Mouse (Mus musculus) layer of hippocampus, adult 6 months (tissue): ENCODE data around the gene Gm20388. TPM values are rescaled to one million over a fixed set of nuclear protein-coding genes. Genes with fewer than 3 reads are reported as not detected.

Experiments
- long read RNA-seq, 2 experiments: library from polyadenylated mRNA; unstranded; transcript quantifications; one replicate each; pipeline ENCODE4 v2.0.0; 2019 to 2020
- polyA plus RNA-seq: library from polyadenylated mRNA; unstranded; fragments of <200 nt; fragmentation: Nextera tagmentation; gene quantifications from 2 replicates; pipeline ENCODE4 v1.2.3, GENCODE M21; 2021

The Gm20388 gene
- 3.1 and 5.9 TPM in 2 replicates for polyA plus RNA-seq
- long read RNA-seq, experiment 1, partial matches to known transcripts, result 0 of 40 reads
- long read RNA-seq, experiment 1, other reads (novel, unspliced or antisense), result 40 of 40 reads
- long read RNA-seq, experiment 2, partial matches to known transcripts, result 17 of 148 reads
- long read RNA-seq, experiment 2, other reads (novel, unspliced or antisense), result 131 of 148 reads

GRCm38 (mm10) chr8:119910547-119911257 is at the start of gene Gm20388:
Gene Gm20388 (plus strand): TSS chr8:119910841.

GRCm38 (mm10) chr8:119861706-119862389 is 48.8 kb upstream of the Gm20388 start, which contains the start of gene Klhl36:
Gene Klhl36 (plus strand): TSS chr8:119862266.

DNA sequence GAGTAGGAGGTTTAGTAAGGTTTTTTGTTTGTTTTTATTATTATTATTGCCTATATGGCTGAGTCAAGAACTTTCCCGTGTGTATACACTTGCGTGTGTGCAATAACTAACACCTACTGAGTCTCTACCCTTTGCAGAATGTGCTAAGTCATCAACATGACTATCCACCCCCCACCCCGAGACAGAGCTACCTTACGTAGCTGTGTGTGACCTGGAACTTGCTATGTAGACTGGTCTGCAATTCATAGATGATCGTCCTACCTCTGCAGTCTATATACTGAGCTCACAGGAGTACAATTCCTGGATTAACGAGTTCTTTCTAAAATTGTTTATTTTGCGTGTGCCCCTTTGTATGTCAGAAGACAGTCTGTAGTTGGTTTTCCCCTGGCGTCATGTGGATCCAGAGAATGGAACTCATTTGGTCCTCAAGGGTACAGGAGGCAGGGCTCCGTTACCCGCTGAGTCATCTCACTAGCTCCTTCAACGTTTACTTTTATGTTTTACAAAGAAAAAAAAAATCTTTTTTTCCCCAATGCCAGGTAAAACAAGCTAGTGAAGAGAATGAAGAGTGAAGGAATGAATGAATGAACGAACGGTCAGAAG is 596 bp upstream of the Gm20388 start, which contains the start of gene Usp10:
TSS of gene Usp10 (plus strand) at position 417 of the 603 bp plus-strand sequence.

GRCm38 (mm10) chr8:119992249-119992648 is 81.6 kb downstream of the Gm20388 start, which contains the start of gene Crispld2:
Gene Crispld2 (plus strand): TSS chr8:119992438.

GRCm38 (mm10) chr8:120101068-120101972 is 190.7 kb downstream of the Gm20388 start, which contains the start of gene Zdhhc7:
Gene Zdhhc7 (minus strand): TSS chr8:120101482.

DNA sequence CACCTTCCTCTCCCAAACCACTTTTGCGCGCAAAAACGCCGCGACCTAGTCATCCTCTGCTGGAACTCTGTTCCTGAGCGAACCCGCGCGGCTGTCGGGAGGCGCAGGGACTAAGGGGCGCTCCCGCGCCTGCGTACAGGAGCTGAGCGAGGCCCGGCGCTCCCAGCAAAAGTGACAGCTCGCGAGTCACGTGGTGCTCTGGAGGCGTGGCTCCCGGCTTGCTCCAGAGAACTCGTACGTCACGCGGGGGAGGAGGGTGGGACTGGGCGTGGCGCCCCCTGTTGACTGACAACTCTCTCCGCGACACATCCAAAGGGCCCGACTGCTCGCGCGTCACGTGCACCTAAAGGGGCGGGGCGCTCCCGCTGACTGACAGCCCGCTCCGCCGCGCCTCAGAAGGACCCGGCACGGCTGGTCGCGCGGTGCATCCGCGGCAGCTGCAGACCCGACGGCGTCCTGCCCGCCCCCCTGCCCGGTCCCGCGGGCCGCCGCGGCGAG is 203.2 kb downstream of the Gm20388 start, which contains the start of gene 6430548M08Rik:
TSS of gene 6430548M08Rik (plus strand) at position 395 of the 498 bp plus-strand sequence.

DNA sequence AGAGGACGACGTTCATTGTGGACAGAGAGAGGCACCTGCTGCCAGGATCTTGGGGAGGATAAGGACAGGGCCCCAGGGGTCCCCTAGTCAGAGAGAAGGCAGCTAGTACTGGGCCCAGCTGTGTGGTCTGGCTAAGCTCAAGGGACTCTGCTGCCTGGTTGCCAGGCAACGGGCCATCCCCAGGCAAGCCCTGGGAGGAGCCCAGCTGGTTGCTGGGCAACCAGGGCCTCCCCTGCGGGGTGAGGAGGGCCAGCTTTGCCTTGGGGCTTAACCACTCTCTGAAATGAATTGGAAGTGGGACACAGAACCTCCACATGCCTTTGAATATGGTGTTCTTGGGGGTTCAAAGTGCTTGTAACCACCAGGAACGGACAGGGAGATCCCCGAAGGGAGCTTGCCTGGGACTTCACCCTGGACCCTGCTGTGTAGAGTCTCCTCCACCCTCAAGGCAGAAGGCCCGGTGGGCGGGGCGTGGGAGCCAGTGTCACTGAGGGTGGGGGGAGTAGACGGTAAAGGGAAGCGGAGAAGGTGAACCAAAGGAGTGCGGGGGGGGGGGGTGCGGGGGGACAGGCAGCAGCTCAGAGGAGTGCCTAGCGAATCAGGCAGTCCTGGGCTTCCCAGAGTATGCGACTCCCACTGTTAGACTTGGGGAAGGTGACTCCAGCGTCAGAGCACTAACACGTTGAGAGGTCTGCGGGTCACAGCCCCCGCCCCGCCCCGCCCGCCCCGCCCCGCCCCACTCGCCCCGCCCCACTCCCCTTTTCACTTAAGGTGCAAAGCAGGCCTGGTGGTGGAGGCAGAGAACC is 266.9 kb downstream of the Gm20388 start, which contains the start of gene Fam92b:
TSS of gene Fam92b (minus strand) at position 149 of the 806 bp plus-strand sequence.

DNA sequence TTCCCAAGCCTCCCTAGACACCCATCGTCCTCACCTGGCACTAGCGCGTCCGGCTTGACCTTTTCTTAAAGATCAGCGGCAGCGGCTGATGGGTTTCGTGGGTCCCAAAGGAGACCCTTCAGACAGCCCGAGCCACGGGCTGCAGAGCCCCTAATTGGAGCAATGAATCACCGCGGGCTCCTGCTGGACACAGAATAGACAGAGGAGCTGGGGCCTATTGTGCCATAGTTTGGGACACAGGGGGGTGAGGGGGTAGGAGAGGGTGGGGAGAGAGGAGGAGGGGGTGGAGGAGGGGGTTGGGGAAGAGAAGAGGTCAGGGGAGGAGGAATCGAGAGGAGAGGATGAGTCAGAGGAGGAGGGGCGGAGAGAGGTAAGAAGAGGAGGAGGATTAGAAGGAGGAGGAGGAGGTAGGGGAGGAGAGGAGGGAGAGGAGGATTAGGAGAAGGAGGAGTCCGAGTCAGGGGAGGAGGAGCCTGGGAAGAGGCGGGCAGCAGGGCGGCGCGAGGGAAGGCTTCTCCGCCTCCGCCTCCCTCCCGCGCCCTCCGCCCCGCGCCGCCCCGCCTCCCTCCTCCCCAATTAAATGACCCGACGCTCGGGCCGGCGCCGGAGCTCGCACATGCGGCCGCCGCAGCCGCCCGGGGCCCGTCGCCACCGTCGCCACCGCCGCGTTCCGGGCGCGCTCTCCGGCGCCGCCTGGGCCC is 317.4 kb downstream of the Gm20388 start, which contains the start of gene Gse1:
TSS of gene Gse1 (plus strand) at position 566 of the 701 bp plus-strand sequence.

DNA sequence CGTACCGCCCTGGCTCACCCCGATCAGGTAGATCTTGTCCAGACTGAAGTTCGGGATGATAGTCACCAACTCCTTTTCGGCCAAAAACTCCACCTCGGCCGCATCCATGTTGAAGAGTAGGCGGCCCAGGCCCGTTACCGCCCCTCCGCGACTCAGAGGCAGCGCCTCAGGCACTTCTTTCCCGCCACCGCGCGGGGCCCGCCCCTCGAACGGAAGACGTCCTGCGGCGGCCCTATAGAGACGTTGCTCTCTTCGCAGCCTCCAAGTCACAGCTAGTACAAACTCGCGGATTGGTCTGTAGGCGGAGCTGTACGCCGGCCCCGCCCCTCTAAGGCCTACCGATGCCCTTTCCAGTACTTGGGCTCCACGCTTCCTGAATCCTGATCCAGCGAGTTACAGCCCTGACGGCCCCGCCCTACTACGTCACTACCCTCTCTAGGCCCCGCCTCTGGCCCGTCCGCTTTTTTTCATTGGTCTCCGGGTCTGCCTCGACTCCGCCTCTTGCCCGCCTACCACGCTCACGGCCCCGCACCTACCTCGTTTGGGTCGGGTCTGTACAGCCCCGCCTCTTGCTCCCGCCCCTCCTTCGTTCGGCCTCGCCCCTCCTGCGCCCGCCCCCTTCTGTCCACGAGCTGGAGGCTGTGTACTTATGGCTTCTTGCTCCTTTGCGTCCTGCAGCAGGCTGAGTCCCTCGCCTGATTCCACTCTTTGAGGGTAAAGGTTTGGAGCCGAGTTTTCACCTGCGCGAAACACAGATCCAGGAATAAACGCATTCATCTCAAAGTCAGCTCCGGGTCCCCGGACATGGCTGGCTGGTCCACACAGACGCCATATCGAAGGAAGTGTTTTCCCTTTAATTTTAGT is 678.5 kb downstream of the Gm20388 start, which contains the start of gene Gins2:
TSS of gene Gins2 (minus strand) at position 397 of the 864 bp plus-strand sequence.

DNA sequence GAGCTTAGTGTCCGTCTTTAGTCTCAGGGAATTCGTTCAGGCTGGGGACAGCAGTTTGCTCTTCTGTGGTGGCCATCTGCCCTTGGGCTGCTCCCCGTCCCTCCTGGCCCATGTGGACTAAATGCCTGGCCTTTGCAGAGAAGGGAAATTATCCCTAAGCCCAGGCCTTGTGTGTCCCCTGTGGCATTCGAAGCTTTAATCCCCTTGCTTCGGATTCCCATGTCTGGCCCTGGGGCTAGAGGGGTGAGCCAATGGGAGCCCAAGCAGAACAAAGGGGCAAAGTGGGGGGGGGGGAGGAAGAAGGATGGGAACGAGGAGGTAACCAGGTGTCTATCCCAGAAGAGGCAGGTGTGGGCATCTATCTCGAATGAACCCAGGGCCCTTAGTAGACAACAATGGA is 736.9 kb downstream of the Gm20388 start, which contains the start of gene 1190005I06Rik:
TSS of gene 1190005I06Rik (minus strand) at position 101 of the 400 bp plus-strand sequence.

GRCm38 (mm10) chr8:120667561-120668373 is 757.1 kb downstream of the Gm20388 start, which contains the start of the genes Gm27021 and Cox4i1:
Gene Gm27021 (minus strand): TSS chr8:120668079.
Gene Cox4i1 (plus strand): TSS chr8:120668222.

GRCm38 (mm10) chr8:120668374-120668905 is 757.8 kb downstream of the Gm20388 start, which contains the start of gene Emc8:
Gene Emc8 (minus strand): TSS chr8:120668573.

GRCm38 (mm10) chr8:120735770-120736481 is 825.3 kb downstream of the Gm20388 start, which contains the start of gene Irf8:
Gene Irf8 (plus strand): TSS chr8:120736358.

GRCm38 (mm10) chr8:121084210-121084951 is 1173.7 kb downstream of the Gm20388 start, which contains the start of gene Foxf1:
Gene Foxf1 (plus strand): TSS chr8:121084386.

